Mouse (Mus musculus) midbrain, embryonic 10.5 days (tissue): ENCODE data around the gene Cd320. TPM values are rescaled to one million over a fixed set of nuclear protein-coding genes. Genes with fewer than 3 reads are reported as not detected.
"Not testable (repeated sequence)": the region's sequence is repeated elsewhere in the genome, so short reads cannot be mapped to it uniquely, and the experiment has no call there.

Experiments used
- DNase-seq: peaks from one replicate; pipeline ENCODE4 v3.0.0-alpha.2; 2017; ENCODE audit warnings: low spot score
- H3K27ac ChIP-seq: fragments of 300-500 bp; sonication (generic); replicated peaks from 2 replicates; pipeline ENCODE4 v1.5.1; 2016; ENCODE audit warnings: mild to moderate bottlenecking
- H3K27me3 ChIP-seq: fragments of 300-500 bp; sonication (generic); 2 replicates; pipeline ENCODE4 v1.6.1; 2016; ENCODE audit warnings: low read depth, mild to moderate bottlenecking; ENCODE audit not compliant: poor library complexity, severe bottlenecking
- H3K36me3 ChIP-seq: fragments of 300-500 bp; sonication (generic); 2 replicates; pipeline ENCODE4 v1.6.1; 2016; ENCODE audit warnings: mild to moderate bottlenecking, moderate library complexity
- H3K4me1 ChIP-seq: fragments of 300-500 bp; sonication (generic); 2 replicates; pipeline ENCODE4 v1.6.1; 2016
- H3K4me3 ChIP-seq: fragments of 300-500 bp; sonication (generic); 2 replicates; pipeline ENCODE4 v1.5.1; 2016; ENCODE audit warnings: mild to moderate bottlenecking, moderate library complexity
- H3K9me3 ChIP-seq: fragments of 300-500 bp; sonication (generic); replicated peaks from 2 replicates; pipeline ENCODE4 v1.6.1; 2016; ENCODE audit warnings: mild to moderate bottlenecking
- WGBS: fragments of 180-500 bp; shearing (Covaris S2); methylation state at CpG from one replicate; pipeline ENCODE4 v1.1.7; 2016; 5-methylcytosine and 5-hydroxymethylcytosine counted together
- polyA plus RNA-seq: library from polyadenylated mRNA; unstranded; fragments of >200 nt; fragmentation: Nextera tagmentation; extraction: Ambion mirVana; gene quantifications from 2 replicates; pipeline ENCODE4 v1.2.1, GENCODE M21; 2016

Gene Cd320
- polyA plus RNA-seq, 1 experiment from 2014 or later, result 82.4 TPM

DNA sequence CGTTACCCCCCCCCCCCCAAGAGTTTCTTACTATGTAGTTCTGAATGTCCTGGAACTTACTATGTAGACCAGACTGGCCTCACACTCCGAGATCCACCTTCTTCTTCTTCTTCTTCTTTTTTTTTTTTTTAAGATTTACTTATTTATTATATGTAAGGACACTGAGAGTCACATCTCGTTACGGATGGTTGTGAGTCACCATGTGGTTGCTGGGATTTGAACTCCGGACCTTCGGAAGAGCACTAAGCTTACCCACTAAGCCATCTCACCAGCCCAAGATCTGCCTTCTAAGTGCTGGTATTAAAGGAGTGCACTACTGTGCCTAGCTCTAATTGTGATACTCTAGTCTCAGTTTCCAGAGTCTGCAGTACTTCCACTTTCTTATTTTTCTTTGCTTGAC is 27.5 kb upstream of the Cd320 start:
- WGBS, result 95% methylated on average over 6 of the region's 6 CpGs

DNA sequence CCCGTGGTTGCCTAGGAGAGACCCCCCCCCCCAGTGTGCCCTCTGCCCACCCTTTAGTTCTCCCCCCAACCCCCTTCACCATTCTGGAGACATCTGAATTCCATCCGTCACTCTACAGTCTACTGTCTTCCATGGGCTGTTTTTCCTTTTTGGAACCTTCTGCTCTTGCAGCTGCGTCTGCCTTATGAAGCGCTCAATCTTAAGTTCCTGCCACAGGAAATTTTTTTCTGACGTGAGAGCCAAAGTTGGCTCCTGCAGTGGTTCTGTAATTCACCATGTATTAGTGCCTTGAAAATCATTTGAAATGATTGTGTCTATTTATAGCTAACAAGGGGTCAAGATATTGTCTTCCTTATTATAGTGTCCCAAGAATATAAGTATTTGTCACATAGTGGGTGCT is 26.3 kb upstream of the Cd320 start:
- WGBS, result 89% methylated on average over 5 of the region's 5 CpGs
- H3K27ac ChIP-seq, result peak overlapping the region; percentile 89

More for the DNA sequence above, 27.5 kb upstream of the Cd320 start:
- Histone ChIP-seq H3K4me1 (peaks cover 35% of the 10 kb centered on the region), H3K4me3 (no peak overlapping the region), H3K36me3 (peaks cover 24% of the 10 kb centered on the region), H3K9me3 (no peaks in the 10 kb centered on the region), H3K27ac (no peak overlapping the region), H3K27me3 (peaks cover 16% of the 10 kb centered on the region)
- DNase-seq, result no peak

DNA sequence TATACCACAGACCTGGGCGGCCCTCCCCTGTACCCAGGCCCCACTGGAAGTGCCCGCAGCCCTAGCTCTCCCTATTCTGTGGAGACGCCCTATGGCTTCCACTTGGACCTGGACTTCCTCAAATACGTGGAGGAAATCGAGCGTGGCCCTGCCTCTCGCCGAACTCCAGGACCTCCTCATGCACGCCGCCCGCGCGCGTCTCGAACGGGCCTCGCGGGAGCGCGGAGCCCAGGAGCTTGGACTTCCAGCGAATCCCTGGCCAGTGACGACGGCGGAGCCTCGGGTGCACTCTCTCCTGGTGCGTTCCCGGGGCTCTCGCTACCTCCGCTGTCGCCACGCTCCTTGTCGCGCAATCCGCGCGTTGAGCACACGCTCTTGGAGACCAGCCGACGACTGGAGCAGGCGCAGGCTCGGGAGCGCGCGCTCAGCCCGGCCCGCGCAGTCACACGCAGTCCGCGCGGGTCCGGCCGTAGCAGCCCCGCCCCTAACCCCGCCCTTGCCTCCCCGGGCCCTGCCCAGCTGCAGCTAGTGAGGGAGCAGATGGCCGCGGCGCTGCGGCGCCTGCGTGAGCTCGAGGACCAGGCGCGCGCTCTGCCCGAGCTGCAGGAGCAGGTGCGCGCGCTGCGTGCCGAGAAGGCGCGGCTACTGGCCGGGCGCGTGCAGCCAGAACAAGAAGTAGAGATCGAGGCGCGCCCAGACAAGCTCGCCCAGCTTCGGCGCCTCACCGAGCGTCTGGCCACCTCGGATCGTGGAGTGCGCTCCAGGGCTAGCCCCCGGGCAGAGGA is 25.5 kb upstream of the Cd320 start:
- Histone ChIP-seq H3K36me3 (peaks cover 44% of the 10 kb centered on the region), H3K27me3 (0 out of 2 replicates have a peak, but pooled peaks cover 4% of the 10 kb centered on the region), H3K4me1 (peaks cover 35% of the 10 kb centered on the region), H3K4me3 (peak overlapping the region; percentile 68), H3K27ac (peak overlapping the region; percentile 89), H3K9me3 (no peaks in the 10 kb centered on the region)
- DNase-seq, result peak; percentile 95
- under 1% methylated on average over 89 of the region's 89 CpGs for WGBS

More for the DNA sequence above, 26.3 kb upstream of the Cd320 start:
- Histone ChIP-seq H3K27me3 (peaks cover 4% of the 10 kb centered on the region; the same call in 1 of the 2 replicates), H3K4me3 (peak overlapping the region; percentile 68), H3K4me1 (peaks cover 29% of the 10 kb centered on the region), H3K36me3 (peaks cover 36% of the 10 kb centered on the region), H3K9me3 (no peaks in the 10 kb centered on the region)
- DNase-seq, result no peak

DNA sequence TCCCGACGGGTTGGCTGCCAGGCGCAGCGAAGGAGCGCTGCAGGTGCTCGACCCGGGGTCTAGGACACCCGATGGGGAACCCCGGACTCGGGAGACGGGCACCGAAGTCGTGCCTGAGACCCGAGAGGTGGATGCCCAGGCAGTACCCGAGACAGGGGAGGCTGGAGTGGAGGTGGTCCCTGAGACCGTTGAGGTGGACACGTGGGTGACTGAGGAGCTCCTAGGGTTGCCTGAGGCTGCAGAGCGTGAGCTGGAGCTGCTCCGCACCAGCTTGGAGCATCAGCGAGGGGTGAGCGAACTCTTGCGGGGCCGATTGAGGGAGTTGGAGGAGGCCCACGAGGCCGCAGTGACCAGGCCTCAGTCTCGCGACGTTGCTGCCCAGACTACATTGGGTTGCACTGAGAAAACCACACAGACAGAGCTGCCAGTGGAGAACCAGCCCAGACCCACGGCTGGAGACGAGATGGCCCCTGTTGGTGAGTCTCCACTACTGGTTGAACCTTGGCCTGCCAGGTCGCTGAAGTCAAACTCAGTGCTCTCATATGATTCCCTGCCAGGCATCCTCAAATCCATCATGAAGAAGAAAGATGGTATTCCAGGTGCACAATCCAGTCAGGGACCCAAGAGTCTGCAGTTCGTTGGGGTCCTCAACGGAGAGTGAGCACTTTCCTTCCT is 24.8 kb upstream of the Cd320 start:
- 21% methylated on average over 33 of the region's 33 CpGs for WGBS
- peaks cover 51% of the 10 kb centered on the region for H3K36me3 ChIP-seq

DNA sequence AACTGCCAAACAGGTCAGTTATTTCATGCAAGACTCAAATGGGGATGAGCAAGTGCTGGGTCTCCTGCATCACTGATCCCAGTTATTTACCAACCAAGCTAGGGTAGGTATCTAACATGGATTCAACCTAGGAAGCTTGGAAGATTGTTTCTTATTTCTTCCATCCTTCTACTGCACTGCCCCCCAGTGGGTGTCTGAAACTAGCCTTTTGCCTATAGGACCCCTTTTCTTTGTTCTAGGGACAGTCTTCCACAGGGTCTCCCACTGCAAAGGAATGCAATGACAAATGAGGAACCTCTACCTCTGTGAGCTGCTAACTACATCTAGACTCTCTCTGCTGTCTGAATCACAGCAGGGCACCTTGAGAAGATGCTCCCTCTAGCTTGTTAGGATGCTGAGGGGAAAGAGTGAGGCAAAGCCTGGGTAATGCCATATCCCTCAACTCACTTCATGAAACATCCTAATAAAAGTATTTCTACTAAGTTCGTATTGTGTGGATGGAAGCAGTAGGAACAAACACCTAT is 20.4 kb upstream of the Cd320 start:
- Histone ChIP-seq H3K4me1 (peaks cover 54% of the 10 kb centered on the region), H3K4me3 (peak overlapping the region; percentile 88), H3K27ac (no peak overlapping the region), H3K9me3 (no peaks in the 10 kb centered on the region), H3K27me3 (0 out of 2 replicates have a peak, but pooled peaks cover 4% of the 10 kb centered on the region), H3K36me3 (peaks cover 65% of the 10 kb centered on the region)
- no peak for DNase-seq
- 78% methylated on average over 1 of the region's 1 CpGs for WGBS

More for the DNA sequence above, 24.8 kb upstream of the Cd320 start:
- Histone ChIP-seq H3K9me3 (no peaks in the 10 kb centered on the region), H3K27me3 (0 out of 2 replicates have a peak, but pooled peaks cover 4% of the 10 kb centered on the region), H3K27ac (peak overlapping the region; percentile 89), H3K4me1 (peaks cover 43% of the 10 kb centered on the region), H3K4me3 (peak overlapping the region; percentile 68)
- no peak for DNase-seq

DNA sequence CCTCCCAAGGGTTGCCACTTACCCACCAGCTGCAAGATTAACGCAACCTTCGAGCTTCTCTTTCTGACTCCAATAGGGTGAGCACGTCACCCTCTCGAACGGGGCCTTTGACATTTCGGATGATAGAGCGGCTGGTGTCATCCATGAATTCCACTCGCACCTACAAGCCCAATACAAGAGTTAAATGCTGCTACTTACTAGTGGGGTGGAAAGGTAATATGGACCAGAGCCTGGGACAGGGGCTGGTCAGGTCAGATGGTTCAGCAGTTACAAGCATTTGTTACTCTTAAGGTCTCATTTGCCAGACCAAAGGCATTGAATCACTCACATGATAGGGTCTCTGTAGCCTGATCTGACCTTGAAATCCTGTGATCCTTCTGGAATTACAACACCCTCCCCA is 19.7 kb upstream of the Cd320 start:
- Histone ChIP-seq H3K4me3 (peak overlapping the region; percentile 88), H3K36me3 (peaks cover 70% of the 10 kb centered on the region), H3K4me1 (peaks cover 47% of the 10 kb centered on the region), H3K27ac (peak overlapping the region; percentile 93)
- not testable (repeated sequence) for H3K9me3 ChIP-seq, H3K27me3 ChIP-seq, DNase-seq
- WGBS, result 86% methylated on average over 8 of the region's 8 CpGs

DNA sequence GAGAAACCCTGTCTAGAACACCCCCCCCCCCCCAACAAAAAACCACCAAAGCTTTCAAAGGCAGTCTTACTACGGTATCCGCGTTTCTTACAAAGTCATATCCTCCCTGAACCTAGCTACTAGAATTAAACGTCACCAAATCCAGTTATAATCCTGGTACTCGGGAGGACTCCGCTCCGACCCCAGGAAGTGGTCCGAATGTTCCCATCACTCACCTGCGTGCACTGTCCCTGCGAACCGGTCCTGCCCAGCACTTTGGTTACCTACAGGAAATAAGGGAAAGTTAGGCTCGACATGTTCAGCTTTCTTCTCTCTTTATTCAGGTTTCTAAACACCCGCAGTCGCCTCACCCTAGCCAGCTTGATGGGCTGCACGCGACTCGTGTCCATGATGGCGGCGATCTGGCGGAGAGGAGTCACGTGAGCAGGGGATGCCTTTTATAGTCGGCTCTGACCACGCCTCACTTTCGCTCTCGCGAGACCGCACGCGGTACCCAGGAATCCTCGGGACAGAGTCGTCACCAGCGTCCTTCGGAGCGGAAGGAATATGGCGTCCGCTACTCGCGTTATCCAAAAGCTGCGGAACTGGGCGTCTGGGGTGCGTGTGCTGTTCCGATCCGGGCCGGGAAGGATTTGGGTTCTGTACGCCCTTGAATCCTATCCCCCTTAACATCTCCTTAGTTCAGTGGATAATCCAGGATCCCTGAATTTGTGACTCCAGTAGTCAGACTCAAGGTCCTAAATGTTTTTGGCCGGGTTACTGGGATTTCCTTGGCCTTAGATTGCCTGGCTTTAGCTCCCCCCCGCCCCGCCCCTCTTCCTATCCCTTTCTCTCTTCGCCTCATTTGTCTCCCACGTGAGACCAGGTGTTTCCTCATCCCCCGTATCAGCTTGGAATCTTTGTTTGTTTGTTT is 18.6 kb upstream of the Cd320 start, which contains the start of the genes Rps28 and Ndufa7:
TSS of gene Rps28 (minus strand) at position 479 of the 913 bp plus-strand sequence.
TSS of gene Ndufa7 (plus strand) at position 489 of the 913 bp plus-strand sequence.
- DNase-seq, result peak; percentile 97
- Histone ChIP-seq H3K27ac (peak within 1 kb of the TSS; percentile 93), H3K9me3 (no peaks in the 10 kb centered on the region), H3K4me3 (peak within 1 kb of the TSS; percentile 88), H3K4me1 (peaks cover 39% of the 10 kb centered on the region), H3K27me3 (no peaks in the 10 kb centered on the region), H3K36me3 (peaks cover 70% of the 10 kb centered on the region)
- under 1% methylated on average over 51 of the region's 51 CpGs for WGBS

DNA sequence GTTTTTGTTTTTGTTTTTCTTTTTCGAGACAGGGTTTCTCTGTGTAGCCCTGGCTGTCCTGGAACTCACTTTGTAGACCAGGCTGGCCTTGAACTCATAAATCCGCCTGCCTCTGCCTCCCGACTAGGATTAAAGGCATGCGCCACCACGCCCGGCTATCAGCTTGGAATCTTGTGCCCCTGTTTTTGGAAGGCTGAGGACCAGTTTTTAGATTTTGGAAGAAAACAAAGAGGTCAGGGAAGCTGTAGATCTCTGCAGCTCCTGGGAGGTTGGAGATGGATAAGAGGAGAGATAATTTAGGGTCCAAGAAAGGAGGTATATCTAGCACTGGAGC is 17.9 kb upstream of the Cd320 start:
- peaks cover 37% of the 10 kb centered on the region for H3K4me1 ChIP-seq
- DNase-seq, H3K27me3 ChIP-seq, H3K9me3 ChIP-seq: not testable (repeated sequence)
- 11% methylated on average over 6 of the region's 6 CpGs for WGBS
- H3K4me3 ChIP-seq, result peak overlapping the region; percentile 88
- H3K36me3 ChIP-seq, result peaks cover 70% of the 10 kb centered on the region
- H3K27ac ChIP-seq, result peak overlapping the region; percentile 93

DNA sequence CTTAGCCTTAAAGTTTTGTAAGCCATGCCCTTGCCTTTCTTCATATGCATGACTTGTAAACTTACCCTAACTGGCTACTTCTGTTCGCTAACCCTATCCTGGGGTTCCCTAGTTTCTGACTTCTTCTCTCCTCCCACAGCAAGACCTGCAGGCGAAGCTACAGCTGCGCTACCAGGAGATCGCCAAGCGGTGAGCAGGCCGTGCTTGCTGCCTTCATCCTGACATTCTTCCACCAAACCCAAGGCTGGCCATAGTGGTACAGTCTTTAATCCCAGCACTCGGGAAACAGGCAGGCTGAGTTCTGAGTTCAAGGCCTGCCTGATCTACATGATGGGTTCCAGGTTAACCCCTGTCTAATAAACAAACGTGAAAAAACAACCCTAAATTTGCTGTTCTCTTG is 17.4 kb upstream of the Cd320 start:
- Histone ChIP-seq H3K4me1 (peaks cover 37% of the 10 kb centered on the region), H3K4me3 (peak overlapping the region; percentile 88), H3K27ac (peak overlapping the region; percentile 93; the same call in 1 of the 2 replicates), H3K36me3 (peaks cover 70% of the 10 kb centered on the region), H3K27me3 (no peaks in the 10 kb centered on the region), H3K9me3 (no peaks in the 10 kb centered on the region)
- WGBS, result 86% methylated on average over 8 of the region's 8 CpGs
- no peak for DNase-seq

DNA sequence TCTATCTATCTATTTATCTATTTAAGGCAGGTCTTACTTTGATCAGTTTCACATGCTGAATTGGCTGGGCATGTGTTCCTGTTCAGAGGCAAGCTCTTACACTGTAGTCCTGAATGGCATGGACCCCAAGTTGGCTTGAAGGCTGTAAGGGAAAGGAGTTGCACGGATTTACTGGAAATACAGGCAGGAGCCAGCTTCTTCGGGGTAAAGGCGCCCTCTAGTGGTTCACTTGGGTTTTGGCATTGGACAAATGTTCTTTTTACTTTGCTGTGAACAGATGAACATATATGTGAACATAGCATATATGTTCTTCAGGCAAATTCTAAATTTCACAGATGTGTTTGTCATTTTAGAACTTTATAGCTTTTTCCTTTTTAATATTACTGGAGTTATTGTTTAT is 16.0 kb upstream of the Cd320 start:
- peak; percentile 67 for DNase-seq
- no peak overlapping the region for H3K27ac ChIP-seq
- peaks cover 70% of the 10 kb centered on the region for H3K36me3 ChIP-seq
- H3K27me3 ChIP-seq, result no peaks in the 10 kb centered on the region
- peaks cover 31% of the 10 kb centered on the region for H3K4me1 ChIP-seq
- H3K4me3 ChIP-seq, result no peak overlapping the region
- no peaks in the 10 kb centered on the region for H3K9me3 ChIP-seq
- WGBS, result 0% methylated on average over 3 of the region's 3 CpGs

DNA sequence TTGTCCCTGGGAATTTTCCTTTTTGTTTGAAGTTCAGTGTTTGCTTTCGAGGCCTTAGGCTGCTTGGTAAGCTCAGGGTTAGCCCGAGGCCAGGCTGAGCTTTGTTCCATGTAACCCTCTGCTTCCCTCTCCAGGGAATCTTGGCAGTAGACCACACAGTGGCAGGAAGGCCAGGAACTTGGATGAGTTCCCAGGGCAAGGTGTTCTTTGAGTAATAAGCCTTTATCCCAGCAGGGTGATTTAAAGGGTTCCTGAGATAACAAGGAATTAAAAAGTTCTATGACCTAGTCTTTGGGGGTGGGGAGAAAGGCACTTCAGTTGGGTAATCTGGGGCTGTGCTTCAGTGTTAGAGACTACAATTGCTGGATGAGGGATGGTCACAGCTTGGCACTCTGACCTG is 14.0 kb upstream of the Cd320 start:
- no peak for DNase-seq
- Histone ChIP-seq H3K36me3 (peaks cover 72% of the 10 kb centered on the region), H3K4me3 (no peak overlapping the region), H3K27ac (no peak overlapping the region), H3K9me3 (no peaks in the 10 kb centered on the region), H3K27me3 (no peaks in the 10 kb centered on the region), H3K4me1 (peaks cover 13% of the 10 kb centered on the region)
- WGBS, result 70% methylated on average over 2 of the region's 2 CpGs

DNA sequence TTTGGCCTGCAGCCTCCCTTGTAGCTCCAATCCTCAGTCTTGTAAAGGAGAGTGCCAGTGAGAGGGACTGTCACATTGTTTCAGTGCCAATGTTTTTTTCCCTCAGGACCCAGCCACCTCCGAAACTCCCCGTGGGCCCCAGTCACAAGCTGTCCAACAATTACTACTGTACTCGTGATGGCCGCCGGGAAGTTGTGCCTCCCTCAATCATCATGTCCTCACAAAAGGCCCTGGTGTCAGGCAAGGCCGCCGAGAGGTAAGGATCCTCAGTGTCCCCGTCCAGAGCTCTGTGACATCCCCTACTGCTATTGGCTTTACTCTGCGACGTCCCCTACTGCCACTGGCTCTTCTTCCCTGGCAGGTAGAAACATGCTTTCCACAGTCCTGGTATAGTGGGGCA is 13.3 kb upstream of the Cd320 start:
- no peak for DNase-seq
- H3K27ac ChIP-seq, result no peak overlapping the region
- peaks cover 13% of the 10 kb centered on the region for H3K4me1 ChIP-seq
- H3K4me3 ChIP-seq, result no peak overlapping the region
- H3K36me3 ChIP-seq, result peaks cover 79% of the 10 kb centered on the region
- no peaks in the 10 kb centered on the region for H3K27me3 ChIP-seq
- WGBS, result 95% methylated on average over 10 of the region's 10 CpGs
- no peaks in the 10 kb centered on the region for H3K9me3 ChIP-seq
